Mouse (Mus musculus) myocyte (in vitro differentiated cells): ENCODE measurements around the gene Plxdc1. TPM values are rescaled to one million over a fixed set of nuclear protein-coding genes. Genes with fewer than 3 reads are reported as not detected.

ENCODE experiments used
- H3K27me3 ChIP-seq: one replicate; pipeline ENCODE4 v1.6.1; 2011; ENCODE audit not compliant: control insufficient read depth, insufficient read depth, insufficient read length
- H3K36me3 ChIP-seq: one replicate; pipeline ENCODE4 v1.6.1; 2011; ENCODE audit not compliant: control insufficient read depth, insufficient read depth
- H3K4me2 ChIP-seq: one replicate; pipeline ENCODE4 v1.6.1; 2011; ENCODE audit warnings: low read depth, control low read depth
- H3K4me3 ChIP-seq: one replicate; pipeline ENCODE4 v1.5.1; 2011; ENCODE audit warnings: mild to moderate bottlenecking, control low read depth, moderate library complexity
- H3K79me2 ChIP-seq: one replicate; pipeline ENCODE4 v1.6.1; 2011; ENCODE audit not compliant: control insufficient read depth, insufficient read depth
- H3ac ChIP-seq: one replicate; pipeline ENCODE4 v1.6.1; 2011; ENCODE audit not compliant: control insufficient read depth, insufficient read length
- CEBPB ChIP-seq: IDR thresholded peaks from 2 replicates; pipeline ENCODE4 v1.6.1; 2011; ENCODE audit warnings: mild to moderate bottlenecking, moderate library complexity; ENCODE audit not compliant: poor library complexity, insufficient read depth, severe bottlenecking
- E2F4 ChIP-seq: IDR thresholded peaks from one replicate; pipeline ENCODE4 v1.6.1; 2011; ENCODE audit warnings: mild to moderate bottlenecking, control low read depth, moderate library complexity; ENCODE audit not compliant: insufficient read depth
- MAX ChIP-seq: IDR thresholded peaks from one replicate; pipeline ENCODE4 v1.6.1; 2011; ENCODE audit warnings: low read depth, mild to moderate bottlenecking, control low read depth
- MYOD1 ChIP-seq, 3 experiments: IDR thresholded peaks; one replicate each; pipeline ENCODE4 v1.6.1; 2011; ENCODE audit warnings: control low read depth in 2 of 3, low read depth in 2 of 3, mild to moderate bottlenecking in 2 of 3, moderate library complexity in 1 of 3; ENCODE audit not compliant: insufficient read length in 2 of 3, control insufficient read depth in 1 of 3
- MYOG ChIP-seq, 3 experiments: IDR thresholded peaks; one replicate each; pipeline ENCODE4 v1.6.1; 2011; ENCODE audit warnings: control low read depth in 2 of 3, low read depth in 2 of 3, mild to moderate bottlenecking in 2 of 3; ENCODE audit not compliant: insufficient read length in 2 of 3, control insufficient read depth in 1 of 3, insufficient read depth in 1 of 3
- POLR2A ChIP-seq: IDR thresholded peaks from one replicate; pipeline ENCODE4 v1.6.1; 2011; ENCODE audit warnings: low read depth, mild to moderate bottlenecking, control low read depth, moderate library complexity; ENCODE audit not compliant: insufficient read length
- POLR2AphosphoS2 ChIP-seq: IDR thresholded peaks from one replicate; pipeline ENCODE4 v1.6.1; 2011; ENCODE audit warnings: low read depth, control low read depth; ENCODE audit not compliant: insufficient read length
- REST ChIP-seq: IDR thresholded peaks from one replicate; pipeline ENCODE4 v1.6.1; 2011; ENCODE audit warnings: mild to moderate bottlenecking, control low read depth, moderate library complexity; ENCODE audit not compliant: insufficient read depth, insufficient read length
- SRF ChIP-seq: IDR thresholded peaks from one replicate; pipeline ENCODE4 v1.6.1; 2011; ENCODE audit warnings: low read depth; ENCODE audit not compliant: control insufficient read depth, insufficient read length
- TCF12 ChIP-seq: IDR thresholded peaks from one replicate; pipeline ENCODE4 v1.6.1; 2011; ENCODE audit warnings: mild to moderate bottlenecking, control low read depth; ENCODE audit not compliant: poor library complexity, insufficient read depth, severe bottlenecking
- TCF3 ChIP-seq: IDR thresholded peaks from one replicate; pipeline ENCODE4 v1.6.1; 2011; ENCODE audit warnings: low read depth, control low read depth; ENCODE audit not compliant: insufficient read length
- USF1 ChIP-seq: IDR thresholded peaks from one replicate; pipeline ENCODE4 v1.6.1; 2011; ENCODE audit warnings: low read depth, mild to moderate bottlenecking, control low read depth, moderate library complexity
- polyA plus RNA-seq: library from polyadenylated mRNA; unstranded; fragments of >200 nt; fragmentation: generic; extraction: Trizol; gene quantifications from one replicate; pipeline ENCODE4 v1.2.1, GENCODE M21; 2012; ENCODE audit warnings: missing spikeins

Gene Plxdc1
- polyA plus RNA-seq, 1 experiment: 2.7 TPM

- H3K27me3 ChIP-seq: no peaks in the 10 kb centered on the region
- no peak for TF ChIP-seq MAX
- TF ChIP-seq TCF12: no peak
- TF ChIP-seq E2F4: no peak
- TF ChIP-seq SRF: no peak
- TF ChIP-seq MYOG (IDR thresholded peaks at IDR 0.05; ENCODE audit: control insufficient read depth in 1 of 3, insufficient read depth in 1 of 3, insufficient read length in 2 of 3, low read depth in 2 of 3): no peak
- TF ChIP-seq MYOD1 (IDR thresholded peaks at IDR 0.05; ENCODE audit: control insufficient read depth in 1 of 3, insufficient read length in 2 of 3, low read depth in 2 of 3): no peak
- H3ac ChIP-seq: no peak overlapping the region
- H3K4me3 ChIP-seq: no peak overlapping the region
- H3K36me3 ChIP-seq: no peaks in the 10 kb centered on the region
- H3K79me2 ChIP-seq: no peaks in the 10 kb centered on the region
- H3K4me2 ChIP-seq: no peak overlapping the region
Measured at GRCm38 (mm10) chr11:97915471-97915870, 70.8 kb downstream of the Plxdc1 start.

- H3K36me3 ChIP-seq: no peaks in the 10 kb centered on the region
- TF ChIP-seq MYOD1 (IDR thresholded peaks at IDR 0.05; ENCODE audit: control insufficient read depth in 1 of 3, insufficient read length in 2 of 3, low read depth in 2 of 3) (no peak), TCF12 (no peak), POLR2AphosphoS2 (no peak), MAX (no peak)
- no peak overlapping the region for H3ac ChIP-seq
- H3K4me2 ChIP-seq: no peak overlapping the region
- no peaks in the 10 kb centered on the region for H3K79me2 ChIP-seq
- H3K4me3 ChIP-seq: no peak overlapping the region
- no peaks in the 10 kb centered on the region for H3K27me3 ChIP-seq
Measured at GRCm38 (mm10) chr11:97913111-97913510, 73.1 kb downstream of the Plxdc1 start.

DNA sequence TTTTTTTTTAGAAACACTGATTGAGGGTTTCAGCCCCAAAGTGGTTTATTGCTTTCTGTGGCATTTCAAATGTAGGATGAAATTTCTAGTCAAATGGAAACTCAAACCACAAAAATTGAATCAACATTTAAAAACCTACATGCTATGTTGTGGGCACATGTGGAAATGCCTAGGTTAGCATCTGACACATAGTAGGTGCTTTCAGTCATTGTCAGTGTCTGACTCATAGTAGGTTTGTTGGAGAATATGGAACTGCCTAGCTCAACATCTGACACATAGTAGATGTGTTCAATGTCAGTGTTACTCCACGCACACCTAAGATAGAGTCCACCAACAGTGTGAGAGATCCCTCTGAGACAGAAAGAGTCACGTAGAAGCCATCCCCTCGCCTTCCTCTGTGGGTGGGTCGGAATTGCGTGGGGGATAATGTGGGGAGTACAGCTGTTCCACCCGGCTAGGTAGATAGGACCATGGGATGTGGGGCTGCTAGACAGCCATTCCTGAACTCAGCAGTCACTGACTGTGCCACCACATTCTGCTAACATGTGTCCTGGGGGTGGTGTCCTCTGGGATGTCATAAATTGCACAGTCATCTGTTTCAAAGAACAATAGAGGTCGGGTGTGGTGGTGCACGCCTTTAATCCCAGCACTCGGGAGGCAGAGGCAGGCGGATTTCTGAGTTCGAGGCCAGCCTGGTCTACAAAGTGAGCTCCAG lies 77.5 kb downstream of the Plxdc1 start:
- H3ac ChIP-seq: no peak overlapping the region
- no peaks in the 10 kb centered on the region for H3K27me3 ChIP-seq
- no peak overlapping the region for H3K4me3 ChIP-seq
- H3K4me2 ChIP-seq: no peak overlapping the region
- no peaks in the 10 kb centered on the region for H3K79me2 ChIP-seq
- H3K36me3 ChIP-seq: no peaks in the 10 kb centered on the region
- TF ChIP-seq CEBPB (no peak), MYOD1 (IDR thresholded peaks at IDR 0.05; ENCODE audit: control insufficient read depth in 1 of 3, insufficient read length in 2 of 3, low read depth in 2 of 3) (peak in 1 of 3 experiments; percentile 71), MAX (no peak), MYOG (IDR thresholded peaks at IDR 0.05; ENCODE audit: control insufficient read depth in 1 of 3, insufficient read depth in 1 of 3, insufficient read length in 2 of 3, low read depth in 2 of 3) (peak in 1 of 3 experiments; percentile 53)

DNA sequence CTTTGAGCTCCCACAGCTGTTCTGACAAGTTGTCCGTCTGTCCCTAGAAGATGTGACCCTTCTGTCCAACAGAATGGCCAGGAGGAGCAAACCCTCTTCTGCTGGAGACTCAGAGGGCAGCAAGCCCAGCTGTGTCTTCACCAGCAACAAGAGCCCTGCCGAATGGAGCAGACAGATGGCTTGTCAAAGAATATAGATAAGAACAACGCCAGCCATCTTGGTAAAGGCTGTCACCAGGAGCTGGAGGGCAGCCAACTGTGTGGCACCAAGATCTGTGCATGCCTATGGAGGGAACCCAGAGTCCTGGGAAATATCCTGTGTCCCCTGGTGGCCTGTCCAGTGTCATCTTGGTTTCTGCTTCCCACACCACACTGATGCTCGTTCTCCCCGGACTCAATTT lies 78.3 kb downstream of the Plxdc1 start:
- H3K36me3 ChIP-seq: no peaks in the 10 kb centered on the region
- H3K4me2 ChIP-seq: no peak overlapping the region
- no peak overlapping the region for H3ac ChIP-seq
- TF ChIP-seq E2F4 (no peak), REST (no peak), MYOD1 (IDR thresholded peaks at IDR 0.05; ENCODE audit: control insufficient read depth in 1 of 3, insufficient read length in 2 of 3, low read depth in 2 of 3) (no peak), TCF12 (no peak), USF1 (no peak), MYOG (IDR thresholded peaks at IDR 0.05; ENCODE audit: control insufficient read depth in 1 of 3, insufficient read depth in 1 of 3, insufficient read length in 2 of 3, low read depth in 2 of 3) (no peak)
- H3K79me2 ChIP-seq: no peaks in the 10 kb centered on the region
- H3K27me3 ChIP-seq: no peaks in the 10 kb centered on the region
- H3K4me3 ChIP-seq: no peak overlapping the region

DNA sequence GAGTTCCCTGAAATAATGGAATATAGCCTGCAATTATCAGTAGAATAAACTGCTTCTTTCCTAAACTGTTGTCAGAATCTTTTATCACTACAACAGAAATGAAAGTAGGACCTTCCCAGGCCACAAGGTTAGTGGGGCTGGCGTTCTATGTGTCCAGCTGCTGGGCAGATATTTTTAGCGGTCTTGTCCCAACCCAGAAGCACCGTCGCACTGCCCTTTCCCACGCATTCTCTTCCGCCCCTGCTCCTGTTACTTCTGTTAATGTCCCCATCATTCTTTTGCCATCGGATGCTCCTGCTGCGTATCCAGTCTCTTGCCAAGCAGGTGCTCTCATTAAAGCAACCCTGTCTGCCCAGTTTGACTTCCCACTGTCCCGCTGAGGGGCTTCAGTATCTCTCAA lies 79.3 kb downstream of the Plxdc1 start:
- no peak overlapping the region for H3K4me2 ChIP-seq
- H3K79me2 ChIP-seq: no peaks in the 10 kb centered on the region
- no peak overlapping the region for H3K4me3 ChIP-seq
- no peak for TF ChIP-seq POLR2AphosphoS2
- peak in 1 of 3 experiments; percentile 36 for TF ChIP-seq MYOG (IDR thresholded peaks at IDR 0.05; ENCODE audit: control insufficient read depth in 1 of 3, insufficient read depth in 1 of 3, insufficient read length in 2 of 3, low read depth in 2 of 3)
- TF ChIP-seq CEBPB: no peak
- TF ChIP-seq MYOD1 (IDR thresholded peaks at IDR 0.05; ENCODE audit: control insufficient read depth in 1 of 3, insufficient read length in 2 of 3, low read depth in 2 of 3): peak in 1 of 3 experiments; percentile 62
- no peak for TF ChIP-seq USF1
- no peak for TF ChIP-seq SRF
- no peak overlapping the region for H3ac ChIP-seq
- no peaks in the 10 kb centered on the region for H3K27me3 ChIP-seq
- no peaks in the 10 kb centered on the region for H3K36me3 ChIP-seq

DNA sequence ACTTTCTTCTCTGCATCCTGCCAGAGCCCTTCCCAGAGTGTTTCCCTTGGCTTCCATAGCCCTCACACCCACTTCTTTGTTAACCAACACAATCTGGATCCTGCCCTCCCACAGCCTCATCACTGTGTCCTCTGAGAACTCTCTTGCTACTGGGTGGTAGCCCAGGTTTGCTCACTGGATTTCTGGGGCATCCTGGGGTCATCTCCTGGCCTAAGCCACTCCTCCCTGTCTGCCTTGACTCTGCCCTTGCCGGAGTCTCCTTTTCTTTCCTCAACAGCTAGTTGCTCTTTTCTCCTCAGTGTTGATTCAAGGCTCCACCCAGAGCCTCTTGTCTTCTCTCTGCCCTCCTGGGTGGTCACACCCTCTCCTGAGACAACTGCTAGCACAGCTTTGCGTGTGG lies 80.3 kb downstream of the Plxdc1 start:
- Histone ChIP-seq H3K4me3 (no peak overlapping the region), H3K27me3 (no peaks in the 10 kb centered on the region), H3K4me2 (no peak overlapping the region), H3K36me3 (no peaks in the 10 kb centered on the region), H3K79me2 (no peaks in the 10 kb centered on the region), H3ac (no peak overlapping the region)
- TF ChIP-seq E2F4: no peak
- TF ChIP-seq REST: no peak
- no peak for TF ChIP-seq TCF12
- TF ChIP-seq MAX: no peak
- TF ChIP-seq POLR2AphosphoS2: no peak
- TF ChIP-seq TCF3: no peak
- TF ChIP-seq POLR2A: no peak
- TF ChIP-seq USF1: no peak
- TF ChIP-seq CEBPB: no peak
- no peak for TF ChIP-seq SRF
- no peak for TF ChIP-seq MYOG (IDR thresholded peaks at IDR 0.05; ENCODE audit: control insufficient read depth in 1 of 3, insufficient read depth in 1 of 3, insufficient read length in 2 of 3, low read depth in 2 of 3)
- no peak for TF ChIP-seq MYOD1 (IDR thresholded peaks at IDR 0.05; ENCODE audit: control insufficient read depth in 1 of 3, insufficient read length in 2 of 3, low read depth in 2 of 3)
